Mouse (Mus musculus) MEL (cell line): Measurements from ENCODE around the gene Flad1. TPM values are rescaled to one million over a fixed set of nuclear protein-coding genes. Genes with fewer than 3 reads are reported as not detected.
A peak's percentile ranks its signal among the peaks of the same experiment; 100 is the strongest.

Experiments used
- DNase-seq: peaks from one replicate; pipeline ENCODE4 v3.0.0; 2011; ENCODE audit warnings: low read depth, low spot score
- H3K27ac ChIP-seq: 2 replicates; pipeline ENCODE4 v1.5.1; 2012; ENCODE audit warnings: low read depth, mild to moderate bottlenecking, control low read depth, low read length, moderate library complexity; ENCODE audit not compliant: control insufficient read depth
- H3K27me3 ChIP-seq, 2 experiments: fragments of 150-350 bp in 1 of 2; sonication (generic) in 1 of 2; 2 replicates each; pipeline ENCODE4 v1.6.1; 2012; ENCODE audit warnings: low read length in 2 of 2, mild to moderate bottlenecking in 2 of 2, improper control_type of control experiment in 1 of 2, moderate library complexity in 1 of 2; ENCODE audit not compliant: insufficient read depth in 2 of 2, control insufficient read depth in 1 of 2
- H3K36me3 ChIP-seq, 2 experiments: 2 replicates each; pipeline ENCODE4 v1.6.1; 2012 to 2014; ENCODE audit warnings: low read length in 2 of 2, improper control_type of control experiment in 1 of 2, inconsistent platforms in 1 of 2, mild to moderate bottlenecking in 1 of 2; ENCODE audit not compliant: insufficient read depth in 2 of 2, control insufficient read depth in 1 of 2
- H3K4me1 ChIP-seq, 2 experiments: fragments of 150-350 bp in 1 of 2; sonication (generic) in 1 of 2; 2 replicates each; pipeline ENCODE4 v1.6.1; 2012; ENCODE audit warnings: low read length in 2 of 2, improper control_type of control experiment in 1 of 2, mild to moderate bottlenecking in 1 of 2; ENCODE audit not compliant: insufficient read depth in 2 of 2, control insufficient read depth in 1 of 2
- H3K4me3 ChIP-seq, 2 experiments: fragments of 150-350 bp in 1 of 2; sonication (generic) in 1 of 2; 2 replicates each; pipeline ENCODE4 v1.5.1; 2012; ENCODE audit warnings: low read depth in 2 of 2, low read length in 2 of 2, mild to moderate bottlenecking in 2 of 2, moderate library complexity in 2 of 2, control low read depth in 1 of 2, improper control_type of control experiment in 1 of 2; ENCODE audit not compliant: control insufficient read depth in 1 of 2, insufficient read depth in 1 of 2
- H3K79me2 ChIP-seq: 2 replicates; pipeline ENCODE4 v1.6.1; 2012; ENCODE audit warnings: mild to moderate bottlenecking, low read length, moderate library complexity; ENCODE audit not compliant: control insufficient read depth, poor library complexity, insufficient read depth
- H3K9ac ChIP-seq: 2 replicates; pipeline ENCODE4 v1.6.1; 2012; ENCODE audit warnings: low read depth, mild to moderate bottlenecking, control low read depth, low read length, moderate library complexity; ENCODE audit not compliant: control insufficient read depth, poor library complexity, severe bottlenecking
- H3K9me3 ChIP-seq: fragments of 150-350 bp; sonication (generic); replicated peaks from 2 replicates; pipeline ENCODE4 v1.6.1; 2012; ENCODE audit warnings: mild to moderate bottlenecking, low read length, improper control_type of control experiment, moderate library complexity; ENCODE audit not compliant: insufficient read depth
- CTCF ChIP-seq, 3 experiments: IDR thresholded peaks in 2 of 3; conservative IDR thresholded peaks in 1 of 3; 2 replicates each; pipeline ENCODE4 v1.5.1; 2011 to 2012; ENCODE audit warnings: low read length in 3 of 3, low read depth in 2 of 3, mild to moderate bottlenecking in 2 of 3, improper control_type of control experiment in 1 of 3, inconsistent platforms in 1 of 3, mixed read lengths in 1 of 3, moderate library complexity in 1 of 3; ENCODE audit not compliant: control insufficient read depth in 1 of 3, insufficient read depth in 1 of 3, poor library complexity in 1 of 3, severe bottlenecking in 1 of 3
- ELF1 ChIP-seq: IDR thresholded peaks from 2 replicates; pipeline ENCODE4 v1.6.1; 2014; ENCODE audit warnings: low read depth, mild to moderate bottlenecking, inconsistent platforms, low read length, improper control_type of control experiment, moderate library complexity
- EP300 ChIP-seq, 2 experiments: IDR thresholded peaks; 2 replicates each; pipeline ENCODE4 v1.6.1; 2011; ENCODE audit warnings: improper control_type of control experiment in 2 of 2, low read length in 2 of 2, low read depth in 1 of 2, mild to moderate bottlenecking in 1 of 2
- ETS1 ChIP-seq: IDR thresholded peaks from 2 replicates; pipeline ENCODE4 v1.6.1; 2012; ENCODE audit warnings: low read depth, mild to moderate bottlenecking, inconsistent platforms, low read length, improper control_type of control experiment, moderate library complexity
- HCFC1 ChIP-seq: IDR thresholded peaks from 2 replicates; pipeline ENCODE4 v1.6.1; 2012; ENCODE audit warnings: low read depth, mild to moderate bottlenecking, inconsistent platforms, low read length, improper control_type of control experiment, moderate library complexity
- MAFK ChIP-seq: IDR thresholded peaks from 2 replicates; pipeline ENCODE4 v1.6.1; 2011; ENCODE audit warnings: low read depth, mild to moderate bottlenecking, low read length, improper control_type of control experiment, borderline replicate concordance
- MAX ChIP-seq: IDR thresholded peaks from 2 replicates; pipeline ENCODE4 v1.6.1; 2011; ENCODE audit warnings: low read length, improper control_type of control experiment
- MYC ChIP-seq: IDR thresholded peaks from 2 replicates; pipeline ENCODE4 v1.6.1; 2011; ENCODE audit warnings: low read depth, mild to moderate bottlenecking, low read length, improper control_type of control experiment, moderate library complexity
- POLR2A ChIP-seq, 2 experiments: IDR thresholded peaks; 2 replicates each; pipeline ENCODE4 v1.6.1; 2011 to 2012; ENCODE audit warnings: low read length in 2 of 2, mild to moderate bottlenecking in 2 of 2, control low read depth in 1 of 2, improper control_type of control experiment in 1 of 2, low read depth in 1 of 2, moderate library complexity in 1 of 2; ENCODE audit not compliant: control insufficient read depth in 1 of 2, insufficient read depth in 1 of 2, poor library complexity in 1 of 2
- POLR2AphosphoS5 ChIP-seq: IDR thresholded peaks from 2 replicates; pipeline ENCODE4 v1.6.1; 2012; ENCODE audit warnings: low read depth, borderline replicate concordance, mild to moderate bottlenecking, inconsistent platforms, low read length, moderate library complexity, mixed read lengths
- ZC3H11A ChIP-seq: IDR thresholded peaks from 2 replicates; pipeline ENCODE4 v1.6.1; 2012; ENCODE audit warnings: low read depth, mild to moderate bottlenecking, inconsistent platforms, low read length, improper control_type of control experiment
- ZMIZ1 ChIP-seq: IDR thresholded peaks from 2 replicates; pipeline ENCODE4 v1.6.1; 2012; ENCODE audit warnings: low read depth, mild to moderate bottlenecking, inconsistent platforms, low read length, improper control_type of control experiment, moderate library complexity
- polyA plus RNA-seq, 2 experiments: library from polyadenylated mRNA; stranded (reverse) in 1 of 2; unstranded in 1 of 2; fragments of >175 nt in 1 of 2; fragments of >200 nt in 1 of 2; gene quantifications; 2 replicates each; pipeline versions ENCODE4 v1.2.1 to v1.2.4; 2012; ENCODE audit warnings: low replicate concordance in 2 of 2, low read depth in 1 of 2; ENCODE audit not compliant: insufficient read length in 2 of 2, insufficient read depth in 1 of 2, missing spikeins in 1 of 2
- total RNA-seq: library from RNA; depleted of rRNA; stranded (reverse); fragments of 300-350 nt; gene quantifications from 2 replicates; pipeline ENCODE4 v1.2.3, GENCODE M21; 2012

Gene Flad1
- total and polyA plus RNA-seq, 3 experiments: 42.9 to 54.2 TPM; not detected in 1

GRCm38 (mm10) chr3:89424416-89425140, 12.9 kb upstream of the Flad1 start:
- Histone ChIP-seq H3K4me3 (no peak overlapping the region), H3K27me3 (no peaks in the 10 kb centered on the region), H3K79me2 (peaks cover 14% of the 10 kb centered on the region), H3K36me3 (peaks cover 9 to 44% of the 10 kb centered on the region in 2 experiments), H3K9me3 (no peaks in the 10 kb centered on the region), H3K4me1 (peaks cover 20 to 46% of the 10 kb centered on the region in 2 experiments), H3K9ac (no peak overlapping the region), H3K27ac (peak overlapping the region; percentile 14; the same call in 1 of the 2 replicates)
- no peak for DNase-seq
- TF ChIP-seq CTCF (IDR thresholded peaks at IDR 0.05 in 2 of 3, conservative IDR thresholded peaks at IDR 0.05 in 1 of 3; ENCODE audit: control insufficient read depth in 1 of 3, insufficient read depth in 1 of 3, low read depth in 2 of 3, low read length in 3 of 3, poor library complexity in 1 of 3, severe bottlenecking in 1 of 3) (no peak), EP300 (IDR thresholded peaks at IDR 0.05; ENCODE audit: low read depth in 1 of 2, low read length in 2 of 2) (peak in 1 of 2 experiments; percentile 31; a peak in 2 of 4 replicates), POLR2AphosphoS5 (no peak), ETS1 (0 out of 2 replicates have a peak, but pooled peaks have one; percentile 11), MAX (no peak)

DNA sequence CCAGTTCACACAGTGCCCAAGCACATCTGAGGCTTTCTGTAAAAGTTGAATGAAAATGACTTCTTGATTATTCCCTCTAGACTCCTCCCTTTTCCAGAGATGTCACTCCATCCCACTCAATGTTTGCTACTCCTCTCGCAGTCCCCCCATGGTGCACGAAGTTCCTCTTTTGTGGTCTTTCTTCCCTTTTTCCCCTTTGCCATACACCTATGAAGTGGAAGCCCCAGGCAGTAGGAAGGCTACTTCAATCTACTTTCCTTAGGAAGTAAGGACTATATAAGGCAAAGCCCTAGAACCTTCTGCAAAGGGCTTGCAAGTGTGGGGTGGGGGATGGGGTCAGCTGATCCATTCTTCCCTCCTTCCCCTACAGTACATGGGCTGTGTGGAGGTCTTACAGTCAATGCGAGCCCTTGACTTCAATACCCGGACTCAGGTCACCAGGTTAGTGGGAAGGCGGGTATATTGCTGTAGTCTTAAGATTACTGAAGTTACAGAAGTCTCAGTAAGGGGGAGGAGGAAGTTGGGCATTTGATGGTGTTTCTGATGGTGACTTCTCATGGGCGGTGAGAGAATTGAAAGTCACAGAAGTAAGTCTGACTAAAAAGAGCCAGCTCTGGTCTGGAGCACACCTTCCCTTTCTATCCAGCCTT, 11.0 kb upstream of the Flad1 start:
- Histone ChIP-seq H3K36me3 (peaks cover 9 to 48% of the 10 kb centered on the region in 2 experiments), H3K79me2 (peaks cover 28% of the 10 kb centered on the region), H3K9me3 (no peaks in the 10 kb centered on the region), H3K4me3 (no peak overlapping the region), H3K27me3 (no peaks in the 10 kb centered on the region), H3K4me1 (peaks cover 23 to 51% of the 10 kb centered on the region in 2 experiments), H3K27ac (no peak overlapping the region), H3K9ac (no peak overlapping the region)
- DNase-seq: peak; percentile 66
- no peak for TF ChIP-seq ELF1
- TF ChIP-seq EP300 (IDR thresholded peaks at IDR 0.05; ENCODE audit: low read depth in 1 of 2, low read length in 2 of 2): peak in 1 of 2 experiments; percentile 19; a peak in 1 of 4 replicates

DNA sequence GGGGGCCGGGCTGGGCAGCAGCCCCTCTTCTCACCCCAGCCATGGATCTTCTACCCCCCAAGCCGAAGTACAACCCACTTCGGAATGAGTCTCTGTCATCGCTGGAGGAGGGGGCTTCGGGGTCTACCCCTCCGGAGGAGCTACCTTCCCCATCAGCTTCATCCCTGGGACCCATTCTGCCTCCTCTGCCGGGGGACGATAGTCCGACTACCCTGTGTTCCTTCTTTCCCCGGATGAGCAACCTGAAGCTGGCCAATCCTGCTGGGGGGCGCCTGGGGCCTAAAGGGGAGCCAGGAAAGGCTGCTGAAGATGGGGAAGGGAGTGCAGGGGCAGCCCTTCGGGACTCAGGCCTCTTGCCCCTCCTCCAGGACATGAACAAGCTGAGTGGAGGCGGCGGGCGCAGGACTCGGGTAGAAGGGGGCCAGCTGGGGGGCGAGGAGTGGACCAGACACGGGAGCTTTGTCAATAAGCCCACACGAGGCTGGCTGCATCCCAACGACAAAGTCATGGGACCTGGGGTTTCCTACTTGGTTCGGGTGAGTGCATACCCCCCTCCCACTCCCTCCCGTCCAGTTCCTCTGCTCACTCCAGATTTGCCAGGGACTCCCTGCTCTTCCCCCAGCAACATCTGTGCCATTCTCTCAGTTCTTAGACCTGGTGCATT, 10.3 kb upstream of the Flad1 start:
- H3K36me3 ChIP-seq: peaks cover 9 to 51% of the 10 kb centered on the region in 2 experiments
- H3K4me3 ChIP-seq: no peak overlapping the region
- no peak overlapping the region for H3K27ac ChIP-seq
- no peaks in the 10 kb centered on the region for H3K27me3 ChIP-seq
- H3K79me2 ChIP-seq: peaks cover 35% of the 10 kb centered on the region
- H3K9me3 ChIP-seq: no peaks in the 10 kb centered on the region
- peaks cover 25 to 51% of the 10 kb centered on the region in 2 experiments for H3K4me1 ChIP-seq
- TF ChIP-seq MYC: no peak
- TF ChIP-seq ZMIZ1: no peak
- no peak for TF ChIP-seq POLR2A (IDR thresholded peaks at IDR 0.05; ENCODE audit: control insufficient read depth in 1 of 2, insufficient read depth in 1 of 2, low read depth in 1 of 2, low read length in 2 of 2, poor library complexity in 1 of 2)
- no peak for TF ChIP-seq ELF1
- TF ChIP-seq HCFC1: no peak
- TF ChIP-seq ZC3H11A: no peak
- TF ChIP-seq MAFK: no peak
- H3K9ac ChIP-seq: no peak overlapping the region
- DNase-seq: no peak
